Mouse (Mus musculus): Measurements from ENCODE around the gene Fundc1.

DNA sequence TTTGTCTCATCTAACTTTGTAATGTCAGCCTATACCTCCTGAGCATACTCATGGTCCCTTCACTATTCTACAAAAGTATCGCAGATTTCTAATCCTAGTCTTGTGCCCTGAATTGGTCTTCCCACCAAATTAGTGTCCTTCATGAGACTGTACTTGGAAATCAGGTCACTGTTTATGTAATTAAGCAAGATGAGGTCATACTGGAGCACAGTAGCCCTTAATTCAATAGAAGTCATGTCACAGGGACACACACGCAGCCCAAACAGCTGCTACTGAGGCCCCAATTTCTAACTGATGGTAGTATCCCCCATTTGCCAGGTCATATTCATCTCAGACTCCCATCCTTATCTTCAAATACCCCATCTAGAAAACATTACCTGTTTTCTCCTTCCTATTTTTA, 3.5 kb downstream of the Fundc1 start:
- TF ChIP-seq POLR2A (IDR thresholded peaks at IDR 0.05; ENCODE audit: insufficient read length, low read depth) (no peak), SRF (IDR thresholded peaks at IDR 0.05; ENCODE audit: control insufficient read depth, insufficient read length, low read depth) (no peak), E2F4 (IDR thresholded peaks at IDR 0.05; ENCODE audit: insufficient read depth) (no peak), POLR2AphosphoS2 (IDR thresholded peaks at IDR 0.05; ENCODE audit: insufficient read length, low read depth) (no peak), TCF12 (IDR thresholded peaks at IDR 0.05; ENCODE audit: insufficient read depth, poor library complexity, severe bottlenecking) (no peak), USF1 (IDR thresholded peaks at IDR 0.05; ENCODE audit: low read depth) (no peak), MAX (IDR thresholded peaks at IDR 0.05; ENCODE audit: low read depth) (no peak), TCF3 (IDR thresholded peaks at IDR 0.05; ENCODE audit: insufficient read length, low read depth) (no peak), MYOD1 (IDR thresholded peaks at IDR 0.05; ENCODE audit: control insufficient read depth in 1 of 3, insufficient read length in 2 of 3, low read depth in 2 of 3) (no peak), MYOG (IDR thresholded peaks at IDR 0.05; ENCODE audit: control insufficient read depth in 1 of 3, insufficient read depth in 1 of 3, insufficient read length in 2 of 3, low read depth in 2 of 3) (no peak)

Data from myocyte (in vitro differentiated cells).